Mouse (Mus musculus): ENCODE data around the gene Nfkbie. TPM values are rescaled to one million over a fixed set of nuclear protein-coding genes. Genes with fewer than 3 reads are reported as not detected.

The Nfkbie gene
- polyA plus RNA-seq, 1 experiment from 2014 or later, result 5.1 TPM

GRCm38 (mm10) chr17:45563216-45563615, 7.7 kb downstream of the Nfkbie start:
- Histone ChIP-seq H3K4me1 (replicated peaks; ENCODE audit: insufficient read depth, low read length) (peaks cover 13% of the 10 kb centered on the region), H3K27me3 (ENCODE audit: insufficient read depth, low read length) (no peaks in the 10 kb centered on the region), H3K4me3 (replicated peaks; ENCODE audit: low read depth, low read length) (no peak overlapping the region), H3K9me3 (replicated peaks; ENCODE audit: low read length) (no peaks in the 10 kb centered on the region), H3K4me2 (ENCODE audit: low read length) (no peak overlapping the region), H3K36me3 (ENCODE audit: insufficient read depth, low read length) (peaks cover 30% of the 10 kb centered on the region), H3K9ac (ENCODE audit: low read depth, low read length) (no peak overlapping the region), H3K27ac (no peak overlapping the region)
- no peak for ATAC-seq (replicated peaks; ENCODE audit: low FRiP score, low read depth)
- no peak for TF ChIP-seq CTCF (IDR thresholded peaks at IDR 0.05; ENCODE audit: low read depth)
- WGBS, result 78% methylated on average over 12 of the region's 12 CpGs
- DNase-seq (ENCODE audit: low spot score), result no peak

- Histone ChIP-seq H3K36me3 (ENCODE audit: insufficient read depth, low read length) (peaks cover 37% of the 10 kb centered on the region), H3K4me3 (replicated peaks; ENCODE audit: low read depth, low read length) (peak within 1 kb of the TSS; percentile 88), H3K27ac (peak within 1 kb of the TSS; percentile 90), H3K9me3 (replicated peaks; ENCODE audit: low read length) (no peaks in the 10 kb centered on the region), H3K4me2 (ENCODE audit: low read length) (peak within 1 kb of the TSS; percentile 96), H3K27me3 (ENCODE audit: insufficient read depth, low read length) (no peaks in the 10 kb centered on the region), H3K9ac (ENCODE audit: low read depth, low read length) (peak within 1 kb of the TSS; percentile 88), H3K4me1 (replicated peaks; ENCODE audit: insufficient read depth, low read length) (peaks cover 13% of the 10 kb centered on the region)
- peak; percentile 82 for ATAC-seq (replicated peaks; ENCODE audit: low FRiP score, low read depth)
- peak; percentile 96 for DNase-seq (ENCODE audit: low spot score)
- under 1% methylated on average over 58 of the region's 61 CpGs for WGBS
- TF ChIP-seq CTCF (IDR thresholded peaks at IDR 0.05; ENCODE audit: low read depth), result peak; percentile 95
These were observed 8.4 kb downstream of the Nfkbie start, which contains the start of gene Slc35b2 for GRCm38 (mm10) chr17:45563655-45564530. Slc35b2 (plus strand) TSS chr17:45563874.

- WGBS, result 6% methylated on average over 18 of the region's 18 CpGs
- Histone ChIP-seq H3K9me3 (replicated peaks; ENCODE audit: low read length) (no peaks in the 10 kb centered on the region), H3K27ac (peak overlapping the region; percentile 90), H3K4me2 (ENCODE audit: low read length) (peak overlapping the region; percentile 96), H3K4me1 (replicated peaks; ENCODE audit: insufficient read depth, low read length) (peaks cover 13% of the 10 kb centered on the region), H3K27me3 (ENCODE audit: insufficient read depth, low read length) (no peaks in the 10 kb centered on the region), H3K9ac (ENCODE audit: low read depth, low read length) (peak overlapping the region; percentile 88), H3K4me3 (replicated peaks; ENCODE audit: low read depth, low read length) (peak overlapping the region; percentile 88), H3K36me3 (ENCODE audit: insufficient read depth, low read length) (peaks cover 44% of the 10 kb centered on the region)
- DNase-seq (ENCODE audit: low spot score) (peak; percentile 35), ATAC-seq (replicated peaks; ENCODE audit: low FRiP score, low read depth) (peak; percentile 3)
- peak; percentile 14; the same call in 1 of the 2 replicates for TF ChIP-seq CTCF (IDR thresholded peaks at IDR 0.05; ENCODE audit: low read depth)
These were observed 9.1 kb downstream of the Nfkbie start for GRCm38 (mm10) chr17:45564531-45565084.

- peak overlapping the region; percentile 90; the same call in 1 of the 2 replicates for H3K27ac ChIP-seq
- peaks cover 15% of the 10 kb centered on the region for H3K4me1 ChIP-seq (replicated peaks; ENCODE audit: insufficient read depth, low read length)
- no peak for DNase-seq (ENCODE audit: low spot score)
- H3K36me3 ChIP-seq (ENCODE audit: insufficient read depth, low read length), result peaks cover 49% of the 10 kb centered on the region
- no peak for TF ChIP-seq CTCF (IDR thresholded peaks at IDR 0.05; ENCODE audit: low read depth)
- WGBS, result 92% methylated on average over 11 of the region's 11 CpGs
- no peaks in the 10 kb centered on the region for H3K27me3 ChIP-seq (ENCODE audit: insufficient read depth, low read length)
- ATAC-seq (replicated peaks; ENCODE audit: low FRiP score, low read depth), result no peak
- peak overlapping the region; percentile 88 for H3K4me3 ChIP-seq (replicated peaks; ENCODE audit: low read depth, low read length)
- H3K9ac ChIP-seq (ENCODE audit: low read depth, low read length), result peak overlapping the region; percentile 88; the same call in 1 of the 2 replicates
- no peaks in the 10 kb centered on the region for H3K9me3 ChIP-seq (replicated peaks; ENCODE audit: low read length)
- H3K4me2 ChIP-seq (ENCODE audit: low read length), result peak overlapping the region; percentile 96
These were observed 9.6 kb downstream of the Nfkbie start for GRCm38 (mm10) chr17:45565103-45565502.

GRCm38 (mm10) chr17:45566031-45566359, 10.5 kb downstream of the Nfkbie start:
- no peaks in the 10 kb centered on the region for H3K27me3 ChIP-seq (ENCODE audit: insufficient read depth, low read length)
- no peak overlapping the region for H3K27ac ChIP-seq
- no peaks in the 10 kb centered on the region for H3K9me3 ChIP-seq (replicated peaks; ENCODE audit: low read length)
- H3K4me1 ChIP-seq (replicated peaks; ENCODE audit: insufficient read depth, low read length), result peaks cover 16% of the 10 kb centered on the region
- WGBS, result 47% methylated on average over 1 of the region's 1 CpGs
- H3K4me2 ChIP-seq (ENCODE audit: low read length), result no peak overlapping the region
- no peak overlapping the region for H3K9ac ChIP-seq (ENCODE audit: low read depth, low read length)
- H3K4me3 ChIP-seq (replicated peaks; ENCODE audit: low read depth, low read length), result no peak overlapping the region
- H3K36me3 ChIP-seq (ENCODE audit: insufficient read depth, low read length), result peaks cover 54% of the 10 kb centered on the region
- no peak for DNase-seq (ENCODE audit: low spot score)
- no peak for ATAC-seq (replicated peaks; ENCODE audit: low FRiP score, low read depth)
- TF ChIP-seq CTCF (IDR thresholded peaks at IDR 0.05; ENCODE audit: low read depth), result no peak

- no peak overlapping the region for H3K27ac ChIP-seq
- no peak for TF ChIP-seq CTCF (IDR thresholded peaks at IDR 0.05; ENCODE audit: low read depth)
- 61% methylated on average over 18 of the region's 18 CpGs for WGBS
- H3K36me3 ChIP-seq (ENCODE audit: insufficient read depth, low read length), result peaks cover 60% of the 10 kb centered on the region
- peaks cover 17% of the 10 kb centered on the region for H3K4me1 ChIP-seq (replicated peaks; ENCODE audit: insufficient read depth, low read length)
- H3K9me3 ChIP-seq (replicated peaks; ENCODE audit: low read length), result no peaks in the 10 kb centered on the region
- no peak for DNase-seq (ENCODE audit: low spot score)
- ATAC-seq (replicated peaks; ENCODE audit: low FRiP score, low read depth), result no peak
- H3K27me3 ChIP-seq (ENCODE audit: insufficient read depth, low read length), result no peaks in the 10 kb centered on the region
- no peak overlapping the region for H3K4me3 ChIP-seq (replicated peaks; ENCODE audit: low read depth, low read length)
- H3K9ac ChIP-seq (ENCODE audit: low read depth, low read length), result no peak overlapping the region
- no peak overlapping the region for H3K4me2 ChIP-seq (ENCODE audit: low read length)
These were observed 11.1 kb downstream of the Nfkbie start for GRCm38 (mm10) chr17:45566360-45567161.
